11 mouse cellular contexts compared by ENCODE assay signal in genomic region chr13:6646266-6646665, GRCm38 (mm10). TPM values are rescaled to one million over a fixed set of nuclear protein-coding genes. Genes with fewer than 3 reads are reported as not detected.
A peak's percentile ranks its signal among the peaks of the same experiment; 100 is the strongest.
DNase-seq lines count a peak whose midpoint lies in the region; ATAC-seq and TF ChIP-seq lines count a peak whose summit lies in the region.
"Had no signal": no experiment of that assay in that cellular context is flagged by ENCODE, and none has a peak within 500 bp of the region (broad histone marks: within the 10 kb centered on the region; RNA-seq: fewer than 3 reads in every experiment).

No protein-coding gene starts in this region.

- H3K4me1 ChIP-seq in forebrain, embryonic 13.5 days = peaks cover 9% of the 10 kb centered on the region; the same call in 1 of the 2 replicates
- peaks cover 23% of the 10 kb centered on the region for H3K4me1 ChIP-seq in forebrain, embryonic 10.5 days
- peaks cover 13% of the 10 kb centered on the region for H3K4me1 ChIP-seq in intestine, embryonic 15.5 days (replicated peaks)
- H3K4me1 ChIP-seq in intestine, embryonic 16.5 days (ENCODE audit: control insufficient read depth, insufficient read depth, low read length) = peaks cover 17% of the 10 kb centered on the region
- peaks cover 61% of the 10 kb centered on the region for H3K4me1 ChIP-seq in E14TG2a.4 (replicated peaks; ENCODE audit: low read depth, low read length)

- H3K9me3 ChIP-seq in forebrain, embryonic 13.5 days (replicated peaks) = no peaks in the 10 kb centered on the region
- H3K9me3 ChIP-seq in forebrain, embryonic 10.5 days = no peaks in the 10 kb centered on the region
- no peaks in the 10 kb centered on the region for H3K9me3 ChIP-seq in intestine, embryonic 15.5 days
- H3K9me3 ChIP-seq in intestine, embryonic 16.5 days (ENCODE audit: control insufficient read depth, low read length) = no peaks in the 10 kb centered on the region
- peaks cover 39% of the 10 kb centered on the region for H3K9me3 ChIP-seq in E14TG2a.4 (ENCODE audit: low read length)

- H3K27ac ChIP-seq in forebrain, embryonic 13.5 days = no peak overlapping the region
- no peak overlapping the region for H3K27ac ChIP-seq in forebrain, embryonic 10.5 days
- no peak overlapping the region for H3K27ac ChIP-seq in intestine, embryonic 15.5 days
- no peak overlapping the region for H3K27ac ChIP-seq in intestine, embryonic 16.5 days (ENCODE audit: low read length)
- H3K27ac ChIP-seq in macrophage = no peak overlapping the region

- no peaks in the 10 kb centered on the region for H3K36me3 ChIP-seq in forebrain, embryonic 13.5 days (ENCODE audit: poor library complexity, severe bottlenecking)
- no peaks in the 10 kb centered on the region for H3K36me3 ChIP-seq in forebrain, embryonic 10.5 days (replicated peaks)
- no peaks in the 10 kb centered on the region for H3K36me3 ChIP-seq in intestine, embryonic 15.5 days
- no peaks in the 10 kb centered on the region for H3K36me3 ChIP-seq in intestine, embryonic 16.5 days (ENCODE audit: control insufficient read depth, insufficient read depth, low read length)
- H3K36me3 ChIP-seq in E14TG2a.4 (ENCODE audit: insufficient read depth, low read length) (peaks cover 55% of the 10 kb centered on the region), macrophage (ENCODE audit: inconsistent target) (no peaks in the 10 kb centered on the region)

- ATAC-seq in forebrain, embryonic 13.5 days = no peak
- no peak for ATAC-seq in intestine, embryonic 15.5 days
- no peak for ATAC-seq in intestine, embryonic 16.5 days

- TF ChIP-seq CTCF in E14TG2a.4 (conservative IDR thresholded peaks at IDR 0.05; ENCODE audit: low read length) = no peak

- no peaks in the 10 kb centered on the region for H3K27me3 ChIP-seq in forebrain, embryonic 13.5 days
- H3K27me3 ChIP-seq in forebrain, embryonic 10.5 days (ENCODE audit: poor library complexity, severe bottlenecking) = peaks cover 31% of the 10 kb centered on the region
- no peaks in the 10 kb centered on the region for H3K27me3 ChIP-seq in intestine, embryonic 15.5 days (replicated peaks)
- no peaks in the 10 kb centered on the region for H3K27me3 ChIP-seq in intestine, embryonic 16.5 days (replicated peaks; ENCODE audit: control insufficient read depth, insufficient read depth, low read length)
- no peaks in the 10 kb centered on the region for H3K27me3 ChIP-seq in E14TG2a.4 (ENCODE audit: insufficient read depth, low read length)

- H3K79me2 ChIP-seq in macrophage (ENCODE audit: inconsistent target) = peaks cover 71% of the 10 kb centered on the region

- peak overlapping the region; percentile 90 for H3K4me2 ChIP-seq in forebrain, embryonic 13.5 days
- peak overlapping the region; percentile 98; the same call in 1 of the 2 replicates for H3K4me2 ChIP-seq in intestine, embryonic 15.5 days (replicated peaks)
- no peak overlapping the region for H3K4me2 ChIP-seq in intestine, embryonic 16.5 days (ENCODE audit: low read depth, low read length)

- no peak for DNase-seq in forebrain, embryonic 10.5 days (ENCODE audit: extremely low spot score, low spot score)
- no peak for DNase-seq in adrenal gland, postnatal 10 days
- no peak for DNase-seq in spleen, adult 18-20 months
- DNase-seq: cerebellum, adult 11-12 months; kidney, postnatal 10 days; lung, postnatal 36 days had no signal

- H3K4me3 ChIP-seq in forebrain, embryonic 13.5 days = no peak overlapping the region; the same call in 1 of the 2 replicates
- H3K4me3 ChIP-seq in forebrain, embryonic 10.5 days = no peak overlapping the region
- no peak overlapping the region for H3K4me3 ChIP-seq in intestine, embryonic 15.5 days (replicated peaks)
- H3K4me3 ChIP-seq in intestine, embryonic 16.5 days (ENCODE audit: low read length) = no peak overlapping the region
- H3K4me3 ChIP-seq in E14TG2a.4 (replicated peaks; ENCODE audit: low read length) (peak overlapping the region; percentile 96), macrophage (ENCODE audit: inconsistent target) (peak overlapping the region; percentile 91)

- WGBS in forebrain, embryonic 13.5 days = 71% methylated on average over 2 of the region's 2 CpGs
- 73% methylated on average over 2 of the region's 2 CpGs for WGBS in forebrain, embryonic 10.5 days
- 69% methylated on average over 2 of the region's 2 CpGs for WGBS in intestine, embryonic 15.5 days
- 63% methylated on average over 2 of the region's 2 CpGs for WGBS in intestine, embryonic 16.5 days
- WGBS in macrophage (ENCODE audit: missing documents) = 85% methylated on average over 2 of the region's 2 CpGs

- no peak overlapping the region for H3K9ac ChIP-seq in forebrain, embryonic 13.5 days
- H3K9ac ChIP-seq in intestine, embryonic 15.5 days = no peak overlapping the region
- H3K9ac ChIP-seq in intestine, embryonic 16.5 days (ENCODE audit: low read depth, low read length) = no peak overlapping the region

RNA-seq across cellular contexts. Expression of gene Pfkp, which starts 2.3 kb away (rescaled TPM):
- 53.1 and 61.1 TPM in 2 replicates for polyA plus RNA-seq in forebrain, embryonic 13.5 days (2015; fragmentation: Nextera tagmentation; extraction: Ambion mirVana)
- 11.0 and 12.5 TPM in 2 replicates for polyA plus RNA-seq in forebrain, embryonic 10.5 days (2016; fragmentation: Nextera tagmentation; extraction: Ambion mirVana)
- 98.5 and 102 TPM in 2 replicates for polyA plus RNA-seq in intestine, embryonic 15.5 days (2015; fragmentation: Nextera tagmentation; extraction: Ambion mirVana)
- polyA plus RNA-seq in intestine, embryonic 16.5 days (2015; fragmentation: Nextera tagmentation; extraction: Ambion mirVana) = 121 and 130 TPM in 2 replicates
- total RNA-seq in macrophage (2018; cell fraction: chromatin; rRNA removed) = 100 to 1,000 TPM in 23 of 26 experiments, 10 to 100 TPM in 3; 81.2 to 742 (median 166) TPM
- total RNA-seq in macrophage (2018; cell fraction: cytosol; rRNA removed) = 10 to 100 TPM; 24.4 to 73.3 (median 37.5) TPM
- 100 to 1,000 TPM in 11 of 26 experiments, 10 to 100 TPM in 15; 50.6 to 688 (median 88.0) TPM for total RNA-seq in macrophage (2018; cell fraction: nucleus; rRNA removed)
- polyA plus RNA-seq in macrophage (2018) = 27.2 to 54.0 TPM (median 36.3 TPM) in 3 replicates
- 10 to 100 TPM; 46.2 to 49.2 TPM for total RNA-seq in adrenal gland, postnatal 10 days (2021)

Comparison
In these comparisons a context has a peak if more than half of its experiments do, and no peak if none do; other contexts are left out.
1. H3K4me3 ChIP-seq: peak in E14TG2a.4 (single experiment) and macrophage (single experiment); none in forebrain, embryonic 13.5 days (single experiment), forebrain, embryonic 10.5 days (single experiment), intestine, embryonic 15.5 days (single experiment) and intestine, embryonic 16.5 days (single experiment).